Mouse (Mus musculus) ovary, postnatal 14 days (tissue): ENCODE data around the gene Zfp810.

ENCODE experiments used
- DNase-seq: peaks from one replicate; pipeline ENCODE4 v3.0.0; 2022; ENCODE audit warnings: low spot score

Zfp810 gene

DNA sequence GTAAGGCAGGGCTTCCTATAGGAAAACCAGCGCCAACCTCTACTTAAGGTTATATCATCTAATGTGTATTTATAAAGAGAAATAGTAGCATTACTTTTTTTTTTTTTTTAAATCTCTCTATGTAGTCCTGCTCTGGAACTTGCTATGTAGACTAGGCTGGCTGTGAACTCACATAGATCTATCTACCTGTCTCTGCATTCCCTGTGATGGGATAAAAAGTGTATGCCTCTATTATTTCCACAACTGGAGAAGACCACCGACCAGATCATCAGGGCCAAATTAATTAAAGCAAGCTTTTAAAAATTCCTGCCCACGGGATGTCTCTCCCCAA is 47.4 kb downstream of the Zfp810 start:
- no peak for DNase-seq

DNA sequence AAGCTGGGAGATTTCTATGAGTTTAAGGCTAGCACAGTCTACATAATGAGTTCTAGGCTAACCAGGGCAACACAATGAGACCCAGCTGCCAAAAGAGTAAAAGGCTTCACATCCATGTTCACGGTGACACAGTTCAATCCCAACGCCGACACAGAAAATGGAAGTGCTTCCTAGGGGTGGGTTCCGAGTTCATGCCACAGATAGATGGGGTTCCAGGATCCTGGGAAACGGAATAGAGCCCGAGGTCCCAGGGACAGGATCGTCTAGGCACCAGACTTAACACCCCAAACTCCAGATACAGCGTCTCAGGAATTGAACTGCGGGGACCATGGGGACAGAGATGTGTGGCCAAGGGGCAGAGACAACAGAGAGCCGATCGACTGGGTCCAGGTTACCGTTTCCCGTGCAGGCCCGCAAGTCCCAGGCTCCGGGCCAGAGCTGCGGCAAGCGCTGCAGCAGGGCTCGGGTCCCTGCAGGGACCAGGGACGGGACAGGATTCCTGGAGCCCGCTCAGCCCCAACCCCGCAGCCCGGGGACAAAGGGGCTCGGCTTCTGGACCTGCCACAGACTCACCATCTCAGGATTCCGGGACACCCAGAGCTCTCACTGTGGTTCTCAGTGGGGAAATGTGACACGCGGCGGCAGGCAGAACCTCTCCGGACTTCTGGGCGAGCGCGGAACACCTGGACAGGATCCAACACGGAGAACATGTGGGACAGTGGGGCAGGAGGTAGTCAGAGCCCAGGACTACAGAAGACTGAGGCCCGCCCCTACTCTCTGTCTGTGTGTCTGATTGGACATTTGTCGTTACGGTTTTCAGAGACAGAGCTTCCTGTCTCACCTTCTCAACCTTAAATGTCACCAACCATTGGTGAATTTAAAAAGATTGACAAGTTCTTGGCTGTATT is 48.0 kb downstream of the Zfp810 start, which contains the start of gene Zfp599:
TSS of gene Zfp599 (minus strand) at position 712 of the 908 bp plus-strand sequence.
- peak; percentile 36 for DNase-seq

DNA sequence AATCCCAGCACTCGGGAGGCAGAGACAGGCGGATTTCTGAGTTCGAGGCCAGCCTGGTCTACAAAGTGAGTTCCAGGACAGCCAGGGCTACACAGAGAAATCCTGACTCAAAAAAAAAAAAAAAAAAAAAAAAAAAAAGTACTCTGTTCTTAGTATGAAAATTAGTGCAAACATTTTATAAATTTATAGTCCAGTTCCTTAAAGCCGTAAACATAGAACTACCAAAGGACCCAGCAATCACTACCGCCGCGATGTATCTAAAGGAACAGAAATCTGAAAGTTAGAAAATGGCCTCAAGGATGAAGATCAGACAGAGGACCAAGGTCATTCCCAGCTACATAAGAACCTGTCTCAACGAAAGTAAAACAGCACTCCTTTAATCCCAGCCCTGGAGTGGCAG is 48.7 kb downstream of the Zfp810 start:
- no peak for DNase-seq

DNA sequence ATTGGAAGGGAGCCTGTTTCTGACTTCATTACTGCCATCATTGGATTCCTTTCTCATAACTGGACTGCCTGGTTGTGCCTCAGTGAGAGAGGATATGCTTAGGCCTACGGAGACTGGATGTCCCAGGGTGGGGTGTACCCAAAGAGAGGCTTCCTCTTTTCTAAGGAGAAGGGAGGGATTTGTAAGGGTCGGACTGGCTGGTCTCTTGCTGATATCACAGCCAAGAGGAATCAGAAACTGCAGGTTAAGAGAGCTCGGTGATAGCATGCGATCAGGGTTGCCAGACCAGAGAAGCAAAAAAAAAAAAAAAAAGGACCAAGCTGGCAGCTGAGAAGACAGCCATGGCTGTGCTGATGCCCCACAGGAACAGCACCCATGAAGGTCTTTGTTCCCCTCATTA is 50.9 kb downstream of the Zfp810 start:
- no peak for DNase-seq

DNA sequence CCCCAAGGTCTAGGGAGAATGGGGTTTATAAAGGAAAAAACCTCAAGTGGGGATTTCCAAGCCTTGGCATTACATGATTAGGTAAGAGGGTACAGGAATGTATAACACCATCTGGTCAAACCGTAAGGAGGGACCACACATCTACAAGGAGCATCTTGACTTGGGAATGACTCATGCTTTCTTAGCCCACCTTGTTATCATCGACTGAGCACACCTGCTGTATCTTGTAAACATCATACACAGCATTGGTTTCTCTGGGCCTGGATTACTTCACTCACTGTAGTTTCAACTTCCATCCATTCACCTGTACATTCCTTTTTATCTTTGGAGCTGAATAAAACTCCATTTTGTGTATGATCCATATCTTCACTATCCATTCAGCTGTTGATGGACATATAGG is 63.2 kb downstream of the Zfp810 start:
- DNase-seq: no peak

DNA sequence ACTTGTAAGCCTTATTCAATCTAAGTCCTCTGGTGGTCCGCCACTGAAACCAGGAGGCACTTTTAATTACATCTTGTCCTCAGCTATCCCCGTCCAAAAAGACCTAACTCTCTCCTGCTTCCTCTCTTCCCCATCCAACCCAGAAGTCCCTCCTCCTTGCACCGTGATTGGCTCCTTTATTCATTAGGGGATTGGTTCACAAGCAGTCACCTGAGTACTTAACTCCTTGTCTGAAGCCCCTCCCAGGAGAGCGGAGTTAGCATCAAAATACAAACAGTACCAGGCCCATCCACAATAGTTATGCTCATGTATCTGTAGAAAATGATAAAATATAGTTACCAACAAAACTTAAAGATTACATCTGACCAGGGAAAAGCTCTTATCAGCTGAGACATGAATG is 67.4 kb downstream of the Zfp810 start:
- no peak for DNase-seq

DNA sequence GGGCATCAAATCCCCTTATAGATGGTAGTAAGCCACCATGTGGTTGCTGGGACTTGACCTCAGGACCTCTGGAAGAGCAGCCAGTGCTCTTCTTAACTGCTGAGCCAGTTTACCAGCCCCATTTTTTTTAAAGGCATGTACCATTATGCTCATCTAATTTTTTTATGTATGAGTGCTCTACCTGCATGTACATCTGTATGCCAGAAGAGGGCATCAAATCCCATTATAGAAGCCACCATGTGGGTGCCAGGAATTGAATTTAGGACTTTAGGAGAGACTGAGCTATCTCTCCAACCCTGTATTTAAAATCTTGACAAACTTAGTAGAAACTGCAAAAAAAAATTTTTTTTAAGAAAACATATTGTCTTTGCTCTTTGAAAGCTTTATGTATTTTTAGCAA is 76.9 kb downstream of the Zfp810 start:
- no peak for DNase-seq

DNA sequence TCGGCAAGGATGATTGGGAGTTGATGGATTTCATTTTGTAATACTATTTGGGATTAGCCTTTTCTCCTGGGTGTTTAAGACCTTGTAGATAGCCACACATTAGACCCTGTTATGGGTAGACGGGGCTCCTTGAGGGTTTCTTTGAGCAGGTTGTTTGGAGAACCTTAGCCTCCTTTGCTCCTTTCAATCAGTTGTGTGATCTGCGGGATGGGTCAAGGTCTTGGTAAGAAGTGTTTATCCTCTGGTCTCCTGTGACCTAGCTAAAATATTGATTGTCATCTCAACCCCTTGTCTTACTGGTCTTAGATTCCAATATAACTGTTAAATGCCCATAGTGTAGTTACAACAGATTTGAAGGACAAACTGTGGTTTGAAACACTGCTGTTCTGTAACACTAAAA is 77.4 kb downstream of the Zfp810 start:
- DNase-seq: no peak

DNA sequence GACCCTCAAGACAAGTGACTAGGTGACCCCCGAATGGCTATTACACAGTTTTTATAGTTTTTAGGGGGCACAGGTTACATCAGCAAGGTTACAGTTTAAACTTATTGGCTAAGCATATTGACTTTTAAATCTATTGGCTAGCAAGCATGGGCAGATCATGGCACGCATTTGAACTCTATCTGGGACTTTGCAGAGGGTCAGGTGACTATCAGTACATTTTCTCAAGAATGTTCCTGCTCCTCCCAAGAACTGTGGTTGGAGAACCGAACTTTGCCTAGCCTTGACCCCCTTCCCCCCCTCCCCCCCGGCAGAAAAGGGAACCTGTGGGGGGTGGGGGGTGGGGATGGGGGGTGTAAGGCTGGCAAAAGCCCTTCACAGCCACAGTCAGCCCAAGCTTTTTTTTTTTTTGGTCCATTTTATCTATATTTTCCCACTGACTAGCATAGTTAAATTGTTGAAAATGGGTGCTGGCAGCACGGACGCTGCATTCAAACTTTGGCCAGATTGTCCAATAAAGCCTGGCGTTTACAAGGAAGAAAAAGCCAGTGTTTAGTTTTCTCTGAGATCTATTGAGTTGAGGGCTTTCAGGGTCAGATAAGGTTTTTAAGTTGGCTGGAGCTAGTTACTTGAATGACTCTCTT is 77.9 kb downstream of the Zfp810 start:
- no peak for DNase-seq

DNA sequence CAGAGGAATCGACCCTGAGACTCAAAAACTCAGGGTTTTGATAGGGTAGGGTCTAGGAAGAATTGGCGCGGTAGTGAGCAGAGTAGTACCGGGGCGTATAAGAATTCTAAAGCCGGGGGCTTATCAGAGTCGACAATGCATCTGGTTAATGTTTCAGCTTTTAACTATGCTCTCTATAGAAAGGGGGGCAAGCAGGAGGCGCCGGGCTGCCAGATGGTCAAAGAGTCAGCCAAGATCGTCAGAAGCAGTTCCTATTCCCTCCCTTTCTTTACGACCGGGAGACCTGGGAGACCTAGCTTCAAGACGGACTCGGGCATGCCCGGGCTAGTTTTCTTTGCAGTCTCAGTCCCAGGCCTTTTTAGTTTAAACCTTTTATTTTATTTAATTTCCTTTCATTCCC is 80.6 kb downstream of the Zfp810 start:
- DNase-seq: no peak
